Mouse (Mus musculus): ENCODE measurements around the gene Nudt16l1.

Nudt16l1 gene

GRCm38 (mm10) chr16:4913783-4914735 is 24.5 kb upstream of the Nudt16l1 start:
- peak; percentile 56 to 79 for DNase-seq (ENCODE audit: low spot score in 2 of 2)

- no peak for DNase-seq (ENCODE audit: low spot score in 2 of 2)
These were observed 22.6 kb upstream of the Nudt16l1 start for GRCm38 (mm10) chr16:4915931-4916330.

GRCm38 (mm10) chr16:4916608-4917007 is 22.0 kb upstream of the Nudt16l1 start:
- no peak for DNase-seq (ENCODE audit: low spot score in 2 of 2)

- DNase-seq (ENCODE audit: low spot score in 2 of 2): no peak
These were observed 18.0 kb upstream of the Nudt16l1 start for GRCm38 (mm10) chr16:4920556-4920955.

- no peak for DNase-seq (ENCODE audit: low spot score in 2 of 2)
These were observed 16.1 kb upstream of the Nudt16l1 start for GRCm38 (mm10) chr16:4922481-4922880.

GRCm38 (mm10) chr16:4923996-4924395 is 14.6 kb upstream of the Nudt16l1 start:
- no peak for DNase-seq (ENCODE audit: low spot score in 2 of 2)

GRCm38 (mm10) chr16:4927967-4928366 is 10.6 kb upstream of the Nudt16l1 start:
- no peak for DNase-seq (ENCODE audit: low spot score in 2 of 2)

- no peak for DNase-seq (ENCODE audit: low spot score in 2 of 2)
These were observed 10.1 kb upstream of the Nudt16l1 start for GRCm38 (mm10) chr16:4928474-4928873.

GRCm38 (mm10) chr16:4932429-4932828 is 6.1 kb upstream of the Nudt16l1 start:
- no peak for DNase-seq (ENCODE audit: low spot score in 2 of 2)

GRCm38 (mm10) chr16:4935430-4935829 is 3.1 kb upstream of the Nudt16l1 start:
- DNase-seq (ENCODE audit: low spot score in 2 of 2): no peak

GRCm38 (mm10) chr16:4935931-4936703 is 2.4 kb upstream of the Nudt16l1 start:
- DNase-seq (ENCODE audit: low spot score in 2 of 2): no peak

- DNase-seq (ENCODE audit: low spot score in 2 of 2): no peak
These were observed 990 bp upstream of the Nudt16l1 start for GRCm38 (mm10) chr16:4937351-4938190.

GRCm38 (mm10) chr16:4938989-4939388 is 428 bp downstream of the Nudt16l1 start:
- DNase-seq (ENCODE audit: low spot score in 2 of 2): peak; percentile 90

GRCm38 (mm10) chr16:4939412-4939811 is 851 bp downstream of the Nudt16l1 start:
- no peak for DNase-seq (ENCODE audit: low spot score in 2 of 2)

- DNase-seq (ENCODE audit: low spot score in 2 of 2): no peak
These were observed 1.8 kb downstream of the Nudt16l1 start for GRCm38 (mm10) chr16:4940311-4940850.

GRCm38 (mm10) chr16:4941016-4941415 is 2.5 kb downstream of the Nudt16l1 start:
- no peak for DNase-seq (ENCODE audit: low spot score in 2 of 2)

GRCm38 (mm10) chr16:4942868-4943267 is 4.3 kb downstream of the Nudt16l1 start:
- DNase-seq (ENCODE audit: low spot score in 2 of 2): no peak

- DNase-seq (ENCODE audit: low spot score in 2 of 2): no peak
These were observed 4.9 kb downstream of the Nudt16l1 start for GRCm38 (mm10) chr16:4943431-4943830.

- no peak for DNase-seq (ENCODE audit: low spot score in 2 of 2)
These were observed 6.9 kb downstream of the Nudt16l1 start for GRCm38 (mm10) chr16:4945415-4945814.

- no peak for DNase-seq (ENCODE audit: low spot score in 2 of 2)
These were observed 7.6 kb downstream of the Nudt16l1 start for GRCm38 (mm10) chr16:4946155-4946554.

GRCm38 (mm10) chr16:4947378-4947777 is 8.8 kb downstream of the Nudt16l1 start:
- no peak for DNase-seq (ENCODE audit: low spot score in 2 of 2)

Data from spleen, postnatal 14 days (tissue).